Mouse (Mus musculus) liver, embryonic 14.5 days (tissue): Measurements from ENCODE around the gene Jade1. TPM values are rescaled to one million over a fixed set of nuclear protein-coding genes. Genes with fewer than 3 reads are reported as not detected.

ENCODE experiments used
- ATAC-seq: fragments of 200-750 bp; cut with Nextera tagmentation; 2 replicates; pipeline ENCODE4 v1.8.0; 2017; ENCODE audit warnings: moderate number of reproducible peaks, mild to moderate bottlenecking, moderate library complexity; ENCODE audit not compliant: insufficient read depth
- DNase-seq, 3 experiments: peaks; one replicate each; pipeline ENCODE4 v3.0.0-alpha.2; 2012 to 2013; ENCODE audit warnings: low read depth in 3 of 3, low spot score in 3 of 3
- H3K27ac ChIP-seq: fragments of 300-500 bp; sonication (generic); 2 replicates; pipeline ENCODE4 v1.5.1; 2014; ENCODE audit warnings: moderate library complexity, mild to moderate bottlenecking, control low read depth, inconsistent platforms
- H3K27me3 ChIP-seq: fragments of 300-500 bp; sonication (generic); 2 replicates; pipeline ENCODE4 v1.6.1; 2014; ENCODE audit warnings: mild to moderate bottlenecking, low read length, moderate library complexity; ENCODE audit not compliant: control insufficient read depth, insufficient read depth
- H3K36me3 ChIP-seq: fragments of 300-500 bp; sonication (generic); replicated peaks from 2 replicates; pipeline ENCODE4 v1.6.1; 2014; ENCODE audit warnings: low read depth; ENCODE audit not compliant: control insufficient read depth, insufficient read depth
- H3K4me1 ChIP-seq, 2 experiments: fragments of 200-500 bp in 1 of 2; fragments of 300-500 bp in 1 of 2; sonication (generic) in 1 of 2; replicated peaks; 2 replicates each; pipeline ENCODE4 v1.6.1; 2012 to 2014; ENCODE audit warnings: antibody characterized with exemption in 1 of 2, inconsistent platforms in 1 of 2, low read length in 1 of 2; ENCODE audit not compliant: control insufficient read depth in 2 of 2, insufficient read depth in 2 of 2
- H3K4me2 ChIP-seq: fragments of 300-500 bp; sonication (generic); 2 replicates; pipeline ENCODE4 v1.6.1; 2014; ENCODE audit warnings: low read depth, mild to moderate bottlenecking, control low read depth, moderate library complexity
- H3K4me3 ChIP-seq, 2 experiments: fragments of 200-500 bp in 1 of 2; fragments of 300-500 bp in 1 of 2; sonication (generic) in 1 of 2; 2 replicates each; pipeline ENCODE4 v1.5.1; 2012 to 2014; ENCODE audit warnings: low read depth in 2 of 2, low read length in 2 of 2, mild to moderate bottlenecking in 2 of 2, control low read depth in 1 of 2, inconsistent platforms in 1 of 2, moderate library complexity in 1 of 2; ENCODE audit not compliant: insufficient read depth in 1 of 2
- H3K9ac ChIP-seq: fragments of 300-500 bp; sonication (generic); replicated peaks from 2 replicates; pipeline ENCODE4 v1.6.1; 2014; ENCODE audit warnings: mild to moderate bottlenecking, control low read depth, moderate library complexity
- H3K9me3 ChIP-seq: fragments of 300-500 bp; sonication (generic); 2 replicates; pipeline ENCODE4 v1.6.1; 2016; ENCODE audit warnings: low read length, mixed read lengths; ENCODE audit not compliant: control insufficient read depth
- CTCF ChIP-seq: IDR thresholded peaks from 2 replicates; pipeline ENCODE4 v1.5.1; 2016; ENCODE audit warnings: antibody characterized with exemption, low read depth, control low read depth
- EP300 ChIP-seq: IDR thresholded peaks from 2 replicates; pipeline ENCODE4 v1.6.1; 2016; ENCODE audit warnings: antibody characterized with exemption, low read depth
- WGBS: fragments of 180-500 bp; shearing (Covaris S2); extraction: QIAGEN DNeasy Blood & Tissue Kit; methylation state at CpG from one replicate; pipeline ENCODE4 v1.1.7; 2014; ENCODE audit not compliant: insufficient replicate concordance; 5-methylcytosine and 5-hydroxymethylcytosine counted together
- polyA plus RNA-seq, 2 experiments: library from polyadenylated mRNA; depleted of rRNA in 1 of 2; stranded (reverse) in 1 of 2; unstranded in 1 of 2; fragments of >200 nt; fragmentation: Nextera tagmentation in 1 of 2; extraction: Ambion mirVana in 1 of 2; gene quantifications; 2 replicates each; pipeline versions ENCODE4 v1.2.1 to v1.2.3; 2012 to 2014

The Jade1 gene
- polyA plus RNA-seq, 2 experiments: 4.5 to 6.1 TPM

GRCm38 (mm10) chr3:41586917-41587316 lies 31.4 kb downstream of the Jade1 start:
- peaks cover 8% of the 10 kb centered on the region for H3K36me3 ChIP-seq
- no peak overlapping the region for H3K27ac ChIP-seq

GRCm38 (mm10) chr3:41587588-41587987 lies 32.1 kb downstream of the Jade1 start:
- no peaks in the 10 kb centered on the region for H3K9me3 ChIP-seq

More at GRCm38 (mm10) chr3:41586917-41587316, 31.4 kb downstream of the Jade1 start:
- H3K4me2 ChIP-seq: no peak overlapping the region
- no peaks in the 10 kb centered on the region for H3K27me3 ChIP-seq
- ATAC-seq (no peak), DNase-seq (no peak)
- no peaks in the 10 kb centered on the region for H3K9me3 ChIP-seq
- TF ChIP-seq CTCF: no peak
- no peak for TF ChIP-seq EP300
- 52% methylated on average over 7 of the region's 7 CpGs for WGBS
- peaks cover 0 to 7% of the 10 kb centered on the region in 2 experiments; a peak in 1 of 4 replicates for H3K4me1 ChIP-seq
- H3K9ac ChIP-seq: no peak overlapping the region
- H3K4me3 ChIP-seq: no peak overlapping the region

GRCm38 (mm10) chr3:41588495-41588894 lies 33.0 kb downstream of the Jade1 start:
- no peak for ATAC-seq
- H3K9me3 ChIP-seq: no peaks in the 10 kb centered on the region
- no peak overlapping the region for H3K9ac ChIP-seq
- H3K27ac ChIP-seq: no peak overlapping the region
- H3K4me1 ChIP-seq: peaks cover 0 to 4% of the 10 kb centered on the region in 2 experiments; a peak in 1 of 4 replicates
- DNase-seq: no peak
- H3K4me2 ChIP-seq: no peak overlapping the region
- H3K36me3 ChIP-seq: peaks cover 16% of the 10 kb centered on the region
- no peak overlapping the region for H3K4me3 ChIP-seq
- TF ChIP-seq EP300 (no peak), CTCF (no peak)
- H3K27me3 ChIP-seq: no peaks in the 10 kb centered on the region
- 70% methylated on average over 8 of the region's 8 CpGs for WGBS

More at GRCm38 (mm10) chr3:41587588-41587987, 32.1 kb downstream of the Jade1 start:
- Histone ChIP-seq H3K4me1 (peaks cover 0 to 5% of the 10 kb centered on the region in 2 experiments; a peak in 1 of 4 replicates), H3K9ac (no peak overlapping the region), H3K27ac (no peak overlapping the region), H3K27me3 (no peaks in the 10 kb centered on the region), H3K4me3 (no peak overlapping the region), H3K4me2 (no peak overlapping the region), H3K36me3 (peaks cover 13% of the 10 kb centered on the region)
- TF ChIP-seq CTCF (no peak), EP300 (no peak)
- ATAC-seq: no peak
- 31% methylated on average over 6 of the region's 6 CpGs for WGBS
- no peak for DNase-seq

- no peaks in the 10 kb centered on the region for H3K27me3 ChIP-seq
- WGBS: 88% methylated on average over 19 of the region's 19 CpGs
- DNase-seq: no peak
- H3K4me2 ChIP-seq: no peak overlapping the region
- peaks cover 0 to 4% of the 10 kb centered on the region in 2 experiments; a peak in 1 of 4 replicates for H3K4me1 ChIP-seq
- TF ChIP-seq CTCF: no peak
- no peak for TF ChIP-seq EP300
- H3K9me3 ChIP-seq: no peaks in the 10 kb centered on the region
- H3K9ac ChIP-seq: no peak overlapping the region
- peaks cover 25% of the 10 kb centered on the region for H3K36me3 ChIP-seq
- ATAC-seq: no peak
- H3K4me3 ChIP-seq: no peak overlapping the region
- no peak overlapping the region for H3K27ac ChIP-seq
Observed at GRCm38 (mm10) chr3:41589246-41589914, 33.8 kb downstream of the Jade1 start.

- Histone ChIP-seq H3K36me3 (peaks cover 27% of the 10 kb centered on the region), H3K27ac (no peak overlapping the region)
Observed at GRCm38 (mm10) chr3:41589988-41590387, 34.5 kb downstream of the Jade1 start.

More at GRCm38 (mm10) chr3:41589988-41590387, 34.5 kb downstream of the Jade1 start:
- 85% methylated on average over 4 of the region's 4 CpGs for WGBS
- Histone ChIP-seq H3K4me3 (no peak overlapping the region), H3K4me2 (no peak overlapping the region), H3K27me3 (no peaks in the 10 kb centered on the region), H3K9ac (no peak overlapping the region), H3K4me1 (peaks cover 0 to 4% of the 10 kb centered on the region in 2 experiments; a peak in 1 of 4 replicates), H3K9me3 (no peaks in the 10 kb centered on the region)
- DNase-seq: no peak
- TF ChIP-seq EP300 (no peak), CTCF (no peak)
- ATAC-seq: no peak
